Mouse (Mus musculus): ENCODE data around the gene Cyb5d1. TPM values are rescaled to one million over a fixed set of nuclear protein-coding genes. Genes with fewer than 3 reads are reported as not detected.

The Cyb5d1 gene
- polyA plus RNA-seq, 1 experiment: 23.0 TPM

DNA sequence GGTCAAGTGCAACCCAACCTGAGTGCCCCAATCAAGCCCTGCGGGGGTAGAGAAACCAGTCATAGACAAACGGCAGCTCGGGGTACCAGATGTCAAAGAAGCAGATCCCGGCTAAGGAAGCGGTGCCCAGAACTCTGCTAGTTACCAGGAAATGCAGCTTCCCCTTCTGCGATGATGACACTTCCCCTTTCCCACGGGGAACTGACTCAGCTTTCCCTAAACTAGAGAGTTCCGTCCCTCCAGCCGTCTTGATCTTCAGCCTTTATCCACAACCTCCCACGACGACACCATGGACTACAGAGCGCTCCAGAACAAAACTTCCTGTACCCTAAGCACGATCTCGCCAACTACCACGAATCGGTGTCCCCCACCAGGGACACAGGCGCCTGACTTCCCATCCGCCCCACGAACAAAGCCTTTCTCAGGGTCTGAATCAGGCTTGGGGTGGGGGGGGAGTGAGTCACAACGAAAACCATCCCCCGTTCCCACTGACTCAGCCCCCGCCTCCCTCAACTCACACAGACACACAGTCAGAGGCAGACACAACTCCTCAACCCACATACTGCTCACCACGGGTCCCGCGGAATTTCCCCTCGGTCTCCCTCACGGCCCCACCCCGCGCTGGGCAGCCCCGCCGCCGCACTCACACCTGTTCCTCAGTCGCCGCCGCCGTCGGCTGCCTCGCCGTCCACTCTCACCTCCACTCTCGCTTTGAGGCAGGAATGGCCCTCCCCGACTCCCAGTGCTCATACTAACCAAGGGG lies 15.1 kb upstream of the Cyb5d1 start:
- Histone ChIP-seq H3K4me2 (ENCODE audit: low read depth) (peak overlapping the region; percentile 96), H3K27me3 (ENCODE audit: control insufficient read depth, insufficient read depth, insufficient read length) (no peaks in the 10 kb centered on the region), H3ac (ENCODE audit: control insufficient read depth, insufficient read length) (peak overlapping the region; percentile 69), H3K4me3 (peak overlapping the region; percentile 100), H3K79me2 (ENCODE audit: control insufficient read depth, insufficient read depth) (peaks cover 68% of the 10 kb centered on the region), H3K36me3 (ENCODE audit: control insufficient read depth, insufficient read depth) (peaks cover 30% of the 10 kb centered on the region)
- TF ChIP-seq MAX (IDR thresholded peaks at IDR 0.05; ENCODE audit: low read depth) (no peak), MYOD1 (IDR thresholded peaks at IDR 0.05; ENCODE audit: control insufficient read depth in 1 of 3, insufficient read length in 2 of 3, low read depth in 2 of 3) (peak in 2 of 3 experiments; percentile 87 to 97), MYOG (IDR thresholded peaks at IDR 0.05; ENCODE audit: control insufficient read depth in 1 of 3, insufficient read depth in 1 of 3, insufficient read length in 2 of 3, low read depth in 2 of 3) (peak; percentile 18 to 92 (median 87)), POLR2A (IDR thresholded peaks at IDR 0.05; ENCODE audit: insufficient read length, low read depth) (peak; percentile 52), POLR2AphosphoS2 (IDR thresholded peaks at IDR 0.05; ENCODE audit: insufficient read length, low read depth) (peak; percentile 79), CEBPB (IDR thresholded peaks at IDR 0.05; ENCODE audit: insufficient read depth, poor library complexity, severe bottlenecking) (0 out of 2 replicates have a peak, but pooled peaks have one; percentile 3), USF1 (IDR thresholded peaks at IDR 0.05; ENCODE audit: low read depth) (no peak)

DNA sequence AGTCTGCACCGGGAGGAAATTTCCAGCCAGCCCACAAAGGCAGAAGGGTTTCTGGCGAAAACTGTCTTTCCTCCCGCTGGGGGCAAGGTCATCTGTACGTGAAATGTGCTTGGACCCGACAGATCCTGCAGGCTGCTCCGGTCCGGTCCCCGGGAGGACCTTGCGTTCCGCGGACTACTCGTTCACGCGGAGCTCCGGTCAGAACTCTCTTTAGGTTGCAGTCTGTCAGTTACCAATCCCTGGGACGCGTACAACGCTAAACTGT lies 14.5 kb upstream of the Cyb5d1 start:
- Histone ChIP-seq H3ac (ENCODE audit: control insufficient read depth, insufficient read length) (peak overlapping the region; percentile 69), H3K36me3 (ENCODE audit: control insufficient read depth, insufficient read depth) (peaks cover 30% of the 10 kb centered on the region), H3K4me2 (ENCODE audit: low read depth) (peak overlapping the region; percentile 96), H3K79me2 (ENCODE audit: control insufficient read depth, insufficient read depth) (peaks cover 68% of the 10 kb centered on the region), H3K27me3 (ENCODE audit: control insufficient read depth, insufficient read depth, insufficient read length) (no peaks in the 10 kb centered on the region), H3K4me3 (peak overlapping the region; percentile 100)
- no peak for TF ChIP-seq USF1 (IDR thresholded peaks at IDR 0.05; ENCODE audit: low read depth)
- TF ChIP-seq MAX (IDR thresholded peaks at IDR 0.05; ENCODE audit: low read depth): no peak
- peak; percentile 45 for TF ChIP-seq POLR2AphosphoS2 (IDR thresholded peaks at IDR 0.05; ENCODE audit: insufficient read length, low read depth)
- TF ChIP-seq SRF (IDR thresholded peaks at IDR 0.05; ENCODE audit: control insufficient read depth, insufficient read length, low read depth): no peak
- no peak for TF ChIP-seq POLR2A (IDR thresholded peaks at IDR 0.05; ENCODE audit: insufficient read length, low read depth)

DNA sequence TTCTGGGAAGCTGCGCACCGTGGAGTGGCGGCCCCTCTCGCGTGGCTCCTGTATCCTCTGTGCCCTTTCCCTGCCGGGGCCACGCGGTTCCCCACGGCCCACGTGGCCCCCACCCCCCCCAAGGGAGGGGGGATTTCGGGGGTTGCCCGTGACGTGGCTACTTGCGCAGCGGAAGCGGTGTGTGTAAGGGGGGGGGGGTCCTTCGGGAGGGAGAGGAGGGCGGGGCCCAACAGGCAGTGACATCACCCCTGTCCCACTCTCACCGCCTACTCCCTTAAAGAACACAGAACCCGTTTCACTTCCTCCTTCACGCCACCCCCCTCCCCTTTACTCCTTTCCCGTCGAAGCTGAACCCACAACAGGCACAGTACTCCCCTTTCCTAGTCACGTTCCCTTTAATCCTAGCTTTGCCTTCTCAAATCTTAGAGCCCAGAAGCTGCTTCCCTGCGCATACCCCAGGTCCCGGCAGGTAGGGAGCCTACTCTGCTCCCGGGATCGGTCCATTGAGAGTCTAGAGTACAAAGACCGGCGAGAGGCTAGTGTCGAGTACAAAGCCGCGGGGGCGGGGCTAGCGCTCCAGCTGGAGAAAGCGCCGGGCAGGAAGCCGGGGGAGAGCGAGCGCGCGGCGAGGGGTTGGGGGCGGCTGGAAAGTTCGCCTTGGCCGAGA lies 14.1 kb upstream of the Cyb5d1 start:
- H3K36me3 ChIP-seq (ENCODE audit: control insufficient read depth, insufficient read depth): peaks cover 30% of the 10 kb centered on the region
- peak in 1 of 3 experiments; percentile 10 for TF ChIP-seq MYOD1 (IDR thresholded peaks at IDR 0.05; ENCODE audit: control insufficient read depth in 1 of 3, insufficient read length in 2 of 3, low read depth in 2 of 3)
- peak; percentile 76 for TF ChIP-seq POLR2AphosphoS2 (IDR thresholded peaks at IDR 0.05; ENCODE audit: insufficient read length, low read depth)
- TF ChIP-seq TCF3 (IDR thresholded peaks at IDR 0.05; ENCODE audit: insufficient read length, low read depth): no peak
- peak; percentile 42 for TF ChIP-seq POLR2A (IDR thresholded peaks at IDR 0.05; ENCODE audit: insufficient read length, low read depth)
- no peak for TF ChIP-seq CEBPB (IDR thresholded peaks at IDR 0.05; ENCODE audit: insufficient read depth, poor library complexity, severe bottlenecking)
- H3ac ChIP-seq (ENCODE audit: control insufficient read depth, insufficient read length): peak overlapping the region; percentile 69
- peaks cover 68% of the 10 kb centered on the region for H3K79me2 ChIP-seq (ENCODE audit: control insufficient read depth, insufficient read depth)
- peak overlapping the region; percentile 96 for H3K4me2 ChIP-seq (ENCODE audit: low read depth)
- H3K4me3 ChIP-seq: peak overlapping the region; percentile 100
- H3K27me3 ChIP-seq (ENCODE audit: control insufficient read depth, insufficient read depth, insufficient read length): no peaks in the 10 kb centered on the region

DNA sequence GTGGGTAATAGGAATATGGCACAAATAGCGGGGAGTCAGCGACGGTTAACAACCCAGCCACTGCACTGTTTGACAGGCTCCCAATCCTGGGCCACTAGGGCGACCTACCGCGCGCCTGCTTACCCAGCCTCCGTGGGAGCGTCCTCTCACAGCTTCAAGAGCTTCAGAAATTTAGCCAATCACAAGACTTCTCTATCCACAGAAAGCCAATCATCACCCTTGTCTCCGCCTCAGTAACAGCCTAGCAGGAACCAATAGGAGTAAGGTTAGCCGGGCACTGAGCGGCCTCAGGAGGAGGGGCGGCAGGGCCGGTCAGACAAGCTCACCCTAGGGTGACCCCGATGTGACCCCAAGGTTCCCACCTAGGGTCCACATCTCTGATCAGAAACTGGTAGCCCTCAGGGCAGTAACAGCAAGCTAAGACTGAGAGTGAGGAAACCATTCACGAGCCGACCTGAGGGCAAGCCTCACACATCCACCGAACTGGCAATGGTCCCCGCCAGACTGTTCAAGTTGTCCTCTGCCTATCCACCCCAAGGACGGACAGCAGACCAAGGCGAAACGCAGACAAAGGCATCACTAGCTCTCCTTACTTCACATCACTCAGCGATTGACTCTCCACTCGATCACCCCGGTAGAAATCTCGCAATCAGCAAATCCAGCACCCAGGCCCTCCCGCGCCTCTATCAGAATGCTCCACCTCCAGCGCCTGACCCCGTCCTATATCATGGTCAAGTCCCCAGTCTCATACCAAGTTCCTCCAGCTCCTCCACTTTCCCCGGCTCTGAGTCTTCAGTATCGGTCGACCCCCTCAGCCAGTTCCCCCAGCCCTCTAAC lies 13.3 kb upstream of the Cyb5d1 start:
- no peak for TF ChIP-seq USF1 (IDR thresholded peaks at IDR 0.05; ENCODE audit: low read depth)
- TF ChIP-seq POLR2AphosphoS2 (IDR thresholded peaks at IDR 0.05; ENCODE audit: insufficient read length, low read depth): peak; percentile 80
- no peak for TF ChIP-seq MAX (IDR thresholded peaks at IDR 0.05; ENCODE audit: low read depth)
- TF ChIP-seq E2F4 (IDR thresholded peaks at IDR 0.05; ENCODE audit: insufficient read depth): no peak
- TF ChIP-seq POLR2A (IDR thresholded peaks at IDR 0.05; ENCODE audit: insufficient read length, low read depth): peak; percentile 54
- H3K36me3 ChIP-seq (ENCODE audit: control insufficient read depth, insufficient read depth): peaks cover 34% of the 10 kb centered on the region
- peak overlapping the region; percentile 100 for H3K4me3 ChIP-seq
- H3K27me3 ChIP-seq (ENCODE audit: control insufficient read depth, insufficient read depth, insufficient read length): no peaks in the 10 kb centered on the region
- H3ac ChIP-seq (ENCODE audit: control insufficient read depth, insufficient read length): peak overlapping the region; percentile 69
- peaks cover 61% of the 10 kb centered on the region for H3K79me2 ChIP-seq (ENCODE audit: control insufficient read depth, insufficient read depth)
- peak overlapping the region; percentile 96 for H3K4me2 ChIP-seq (ENCODE audit: low read depth)

DNA sequence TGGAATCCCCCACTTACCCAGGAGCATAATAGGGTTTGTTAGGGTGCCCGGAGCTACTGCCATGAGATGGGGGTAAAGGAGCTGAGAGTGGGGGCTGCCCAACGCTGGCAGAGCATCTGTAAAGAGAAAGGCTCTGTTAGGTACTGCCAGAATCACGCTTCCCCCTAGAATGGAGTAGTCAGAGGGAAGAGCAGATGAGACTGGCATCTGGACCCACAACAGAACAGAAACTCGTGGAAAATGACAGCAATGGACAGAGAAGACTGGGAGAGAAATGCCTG lies 12.2 kb upstream of the Cyb5d1 start:
- H3K4me2 ChIP-seq (ENCODE audit: low read depth): peak overlapping the region; percentile 96
- peaks cover 35% of the 10 kb centered on the region for H3K36me3 ChIP-seq (ENCODE audit: control insufficient read depth, insufficient read depth)
- TF ChIP-seq SRF (IDR thresholded peaks at IDR 0.05; ENCODE audit: control insufficient read depth, insufficient read length, low read depth) (no peak), E2F4 (IDR thresholded peaks at IDR 0.05; ENCODE audit: insufficient read depth) (no peak), MYOG (IDR thresholded peaks at IDR 0.05; ENCODE audit: control insufficient read depth in 1 of 3, insufficient read depth in 1 of 3, insufficient read length in 2 of 3, low read depth in 2 of 3) (no peak), POLR2A (IDR thresholded peaks at IDR 0.05; ENCODE audit: insufficient read length, low read depth) (no peak), USF1 (IDR thresholded peaks at IDR 0.05; ENCODE audit: low read depth) (no peak), TCF3 (IDR thresholded peaks at IDR 0.05; ENCODE audit: insufficient read length, low read depth) (no peak), MAX (IDR thresholded peaks at IDR 0.05; ENCODE audit: low read depth) (no peak), REST (IDR thresholded peaks at IDR 0.05; ENCODE audit: insufficient read depth, insufficient read length) (no peak), TCF12 (IDR thresholded peaks at IDR 0.05; ENCODE audit: insufficient read depth, poor library complexity, severe bottlenecking) (no peak), CEBPB (IDR thresholded peaks at IDR 0.05; ENCODE audit: insufficient read depth, poor library complexity, severe bottlenecking) (no peak), MYOD1 (IDR thresholded peaks at IDR 0.05; ENCODE audit: control insufficient read depth in 1 of 3, insufficient read length in 2 of 3, low read depth in 2 of 3) (no peak), POLR2AphosphoS2 (IDR thresholded peaks at IDR 0.05; ENCODE audit: insufficient read length, low read depth) (no peak)
- H3ac ChIP-seq (ENCODE audit: control insufficient read depth, insufficient read length): no peak overlapping the region
- peaks cover 50% of the 10 kb centered on the region for H3K79me2 ChIP-seq (ENCODE audit: control insufficient read depth, insufficient read depth)
- H3K4me3 ChIP-seq: peak overlapping the region; percentile 100
- H3K27me3 ChIP-seq (ENCODE audit: control insufficient read depth, insufficient read depth, insufficient read length): no peaks in the 10 kb centered on the region

Data from myocyte (in vitro differentiated cells).